Mouse (Mus musculus) activated CD4-positive, CD25-positive, alpha-beta regulatory T cell, adult 4 months (primary cell): Measurements from ENCODE around the gene Frs2. TPM values are rescaled to one million over a fixed set of nuclear protein-coding genes. Genes with fewer than 3 reads are reported as not detected.
A peak's percentile ranks its signal among the peaks of the same experiment; 100 is the strongest.

ENCODE experiments used
- ATAC-seq: one replicate; pipeline ENCODE4 v1.8.0; 2017
- polyA plus RNA-seq, 2 experiments: library from polyadenylated mRNA; unstranded; fragments of 100-300 nt; shearing (Covaris generic); gene quantifications; one replicate each; pipeline ENCODE4 v1.2.1; 2017

Gene Frs2
- polyA plus RNA-seq: 10 to 100 TPM in 1 of 2 experiments, 1 to 10 TPM in 1; 9.9 to 10.1 TPM

- peak; percentile 84 for ATAC-seq
Observed at GRCm38 (mm10) chr10:117148361-117149003, at the start of gene Frs2. Gene Frs2 (minus strand): TSS chr10:117148534.

DNA sequence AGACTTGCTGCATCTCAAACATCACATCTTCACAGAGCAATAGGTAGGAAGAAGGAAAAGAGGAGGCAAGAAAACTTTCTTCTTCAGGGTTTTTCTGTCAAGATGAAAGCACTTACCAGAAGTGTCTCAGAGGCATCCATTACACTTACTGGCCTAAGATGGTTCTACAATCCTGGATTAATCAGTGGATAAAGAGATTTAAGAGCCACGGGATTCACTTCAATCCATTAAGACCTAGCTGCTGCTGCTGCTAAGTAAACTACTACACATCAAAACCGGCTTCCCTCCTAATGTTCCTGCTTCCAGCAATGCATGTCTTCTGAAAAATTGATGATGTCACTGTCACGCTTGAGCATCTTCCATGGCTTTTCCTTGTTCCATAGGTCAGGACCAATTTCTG lies 48.4 kb upstream of the Frs2 start:
- no peak for ATAC-seq

DNA sequence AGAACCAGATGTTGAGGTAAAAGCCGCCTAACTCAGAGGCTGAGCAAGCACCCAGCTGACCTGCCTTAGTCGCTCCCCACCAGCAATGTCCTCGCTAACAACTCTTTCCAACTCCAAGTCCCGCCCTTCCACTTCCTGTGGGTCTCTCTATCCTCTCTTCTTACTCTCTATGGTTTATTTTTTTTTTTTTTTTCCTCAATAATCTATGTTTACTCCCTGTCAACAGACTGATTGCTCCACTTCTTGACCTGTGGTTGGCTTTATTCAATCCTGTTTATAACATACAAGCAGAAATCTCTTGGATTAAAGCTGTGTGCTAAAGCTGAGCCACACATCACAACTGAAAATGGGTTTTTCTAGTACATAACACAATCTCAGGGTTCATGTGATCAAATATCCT lies 47.4 kb upstream of the Frs2 start:
- ATAC-seq: no peak

- no peak for ATAC-seq
Observed at GRCm38 (mm10) chr10:117195005-117195404, 46.7 kb upstream of the Frs2 start.

DNA sequence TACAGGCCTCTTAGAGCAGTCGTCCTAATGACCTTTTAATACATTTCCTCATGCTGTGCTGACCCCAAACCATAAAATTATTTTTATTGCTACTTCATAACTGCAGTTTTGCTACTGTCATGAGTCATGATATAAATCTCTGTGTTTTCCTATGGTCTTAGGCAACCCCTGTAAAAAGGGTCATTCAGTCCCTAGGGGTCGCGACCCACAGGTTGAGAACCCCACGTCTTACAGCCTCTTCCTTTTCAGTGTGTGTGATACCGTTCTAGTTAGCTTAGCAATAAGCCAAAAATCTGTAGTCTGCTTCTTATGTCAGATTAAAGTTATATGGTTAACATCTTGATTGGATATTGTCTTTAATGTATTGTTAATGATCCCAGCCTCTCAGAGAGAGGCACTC lies 45.0 kb upstream of the Frs2 start:
- no peak for ATAC-seq

- no peak for ATAC-seq
Observed at GRCm38 (mm10) chr10:117185399-117186089, 37.2 kb upstream of the Frs2 start.

- no peak for ATAC-seq
Observed at GRCm38 (mm10) chr10:117181098-117181497, 32.8 kb upstream of the Frs2 start.

- no peak for ATAC-seq
Observed at GRCm38 (mm10) chr10:117174645-117175044, 26.3 kb upstream of the Frs2 start.

DNA sequence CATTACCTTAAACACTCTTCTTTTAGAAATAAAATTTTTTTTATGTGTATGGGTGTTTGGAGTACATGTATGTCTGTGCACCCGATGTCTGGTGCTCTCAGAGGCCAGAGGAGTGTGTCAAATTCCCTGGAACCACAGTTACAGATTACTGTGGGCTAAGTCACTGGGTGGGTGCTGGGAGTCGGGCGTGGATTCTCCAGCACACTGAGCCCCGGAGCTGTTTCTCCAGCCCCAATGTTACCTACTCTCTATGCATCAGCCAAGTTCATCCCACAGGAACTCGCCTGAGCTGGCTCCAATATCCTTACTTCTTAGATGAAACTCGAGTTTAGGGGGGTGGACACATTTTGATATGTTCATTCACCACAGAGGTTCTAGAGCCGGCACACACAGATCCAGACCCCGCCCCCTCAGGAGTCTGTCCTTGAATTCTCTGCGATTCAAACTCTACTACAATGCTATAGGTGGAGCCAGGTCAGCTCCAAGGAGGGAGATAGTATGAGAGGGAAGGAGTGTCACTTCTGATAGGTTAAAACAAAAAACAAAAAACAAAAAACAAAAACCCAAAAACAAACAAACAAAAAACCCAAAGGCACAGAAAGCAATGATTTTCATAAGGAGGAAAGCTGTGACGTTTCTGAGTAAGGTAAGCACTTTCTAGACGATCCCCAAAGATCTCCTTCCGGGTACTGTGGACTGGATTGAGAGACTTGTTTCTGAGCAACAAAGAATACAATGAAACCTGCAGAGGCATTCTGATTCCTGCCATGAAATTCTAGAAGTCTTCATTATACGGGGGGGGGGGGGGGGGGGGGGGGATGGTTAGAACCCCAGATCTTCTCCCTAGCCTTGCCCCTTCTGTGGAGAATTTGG lies 25.5 kb upstream of the Frs2 start:
- no peak for ATAC-seq

- ATAC-seq: no peak
Observed at GRCm38 (mm10) chr10:117173111-117173510, 24.8 kb upstream of the Frs2 start.

DNA sequence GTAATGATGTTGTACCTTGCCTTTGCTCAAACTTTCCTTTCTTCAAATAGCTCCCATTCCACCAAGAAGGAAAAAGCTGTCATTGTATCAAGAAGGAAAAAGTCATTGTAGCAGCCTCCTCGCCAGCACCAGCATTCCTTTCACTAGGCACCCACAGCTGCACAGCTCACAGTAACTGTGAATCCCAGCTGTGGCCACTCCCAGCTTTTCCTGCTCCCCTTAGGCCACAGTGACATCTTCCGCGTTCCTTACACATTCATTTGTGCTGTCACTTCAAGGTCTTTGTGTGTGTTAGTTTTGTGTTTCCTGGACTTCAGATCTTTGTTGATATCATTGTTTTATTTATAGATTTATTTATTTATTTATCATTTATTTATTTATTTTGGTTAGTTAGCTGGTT lies 23.7 kb upstream of the Frs2 start:
- no peak for ATAC-seq

DNA sequence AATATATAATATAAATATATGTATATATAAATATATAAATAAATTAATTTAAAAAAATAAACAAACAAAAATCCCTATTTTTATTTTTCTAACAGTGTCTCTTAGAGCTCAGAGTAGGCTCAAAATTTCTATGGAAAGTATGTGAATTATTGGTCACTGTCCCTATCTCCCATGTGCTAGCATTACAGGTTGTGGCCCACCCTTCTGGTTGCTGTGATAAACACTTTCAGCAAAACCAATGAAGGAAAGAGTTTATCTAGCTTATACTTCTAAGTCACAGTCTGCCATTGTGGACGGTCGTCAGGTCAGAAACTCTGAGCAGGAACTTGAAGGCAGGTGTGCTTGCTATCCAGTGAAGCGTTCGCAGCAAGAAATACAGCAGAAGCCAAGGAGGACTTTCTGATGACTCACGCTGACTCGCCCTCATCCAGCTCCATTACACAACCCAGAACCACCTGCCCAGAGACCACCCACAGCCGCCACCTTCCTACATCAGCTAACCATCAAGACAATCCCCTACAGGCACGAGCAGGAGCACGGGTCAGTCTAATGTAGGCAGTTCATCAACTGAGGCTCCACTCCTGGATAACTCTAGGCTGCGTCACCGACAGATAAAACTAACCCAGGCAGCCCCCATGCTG lies 18.6 kb upstream of the Frs2 start:
- no peak for ATAC-seq

GRCm38 (mm10) chr10:117162662-117163061 lies 14.3 kb upstream of the Frs2 start:
- ATAC-seq: no peak

- no peak for ATAC-seq
Observed at GRCm38 (mm10) chr10:117160099-117160498, 11.8 kb upstream of the Frs2 start.

- ATAC-seq: no peak
Observed at GRCm38 (mm10) chr10:117152247-117152646, 3.9 kb upstream of the Frs2 start.

GRCm38 (mm10) chr10:117151676-117152075 lies 3.3 kb upstream of the Frs2 start:
- no peak for ATAC-seq

- no peak for ATAC-seq
Observed at GRCm38 (mm10) chr10:117151241-117151640, 2.9 kb upstream of the Frs2 start.

DNA sequence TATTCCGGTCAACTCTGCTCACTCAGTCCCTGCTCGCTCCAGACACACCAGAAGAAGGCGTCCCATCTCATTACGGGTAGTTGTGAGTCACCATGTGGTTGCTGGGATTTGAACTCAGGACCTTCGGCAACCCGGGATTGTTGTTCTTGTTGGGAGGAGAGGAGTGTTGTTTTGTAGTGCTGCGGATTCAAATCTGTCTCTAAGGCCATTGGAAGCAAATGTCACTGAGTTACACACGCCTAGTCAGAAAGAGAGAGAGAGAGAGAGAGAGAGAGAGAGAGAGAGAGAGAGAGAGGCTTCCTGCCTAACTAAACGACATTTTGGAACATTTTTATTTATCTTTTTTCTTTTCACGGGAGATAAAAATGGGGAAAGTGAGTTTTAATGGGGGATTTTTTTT lies 2.4 kb upstream of the Frs2 start:
- no peak for ATAC-seq

GRCm38 (mm10) chr10:117149942-117150617 lies 1.7 kb upstream of the Frs2 start:
- no peak for ATAC-seq

GRCm38 (mm10) chr10:117149241-117149640 lies 907 bp upstream of the Frs2 start:
- no peak for ATAC-seq

DNA sequence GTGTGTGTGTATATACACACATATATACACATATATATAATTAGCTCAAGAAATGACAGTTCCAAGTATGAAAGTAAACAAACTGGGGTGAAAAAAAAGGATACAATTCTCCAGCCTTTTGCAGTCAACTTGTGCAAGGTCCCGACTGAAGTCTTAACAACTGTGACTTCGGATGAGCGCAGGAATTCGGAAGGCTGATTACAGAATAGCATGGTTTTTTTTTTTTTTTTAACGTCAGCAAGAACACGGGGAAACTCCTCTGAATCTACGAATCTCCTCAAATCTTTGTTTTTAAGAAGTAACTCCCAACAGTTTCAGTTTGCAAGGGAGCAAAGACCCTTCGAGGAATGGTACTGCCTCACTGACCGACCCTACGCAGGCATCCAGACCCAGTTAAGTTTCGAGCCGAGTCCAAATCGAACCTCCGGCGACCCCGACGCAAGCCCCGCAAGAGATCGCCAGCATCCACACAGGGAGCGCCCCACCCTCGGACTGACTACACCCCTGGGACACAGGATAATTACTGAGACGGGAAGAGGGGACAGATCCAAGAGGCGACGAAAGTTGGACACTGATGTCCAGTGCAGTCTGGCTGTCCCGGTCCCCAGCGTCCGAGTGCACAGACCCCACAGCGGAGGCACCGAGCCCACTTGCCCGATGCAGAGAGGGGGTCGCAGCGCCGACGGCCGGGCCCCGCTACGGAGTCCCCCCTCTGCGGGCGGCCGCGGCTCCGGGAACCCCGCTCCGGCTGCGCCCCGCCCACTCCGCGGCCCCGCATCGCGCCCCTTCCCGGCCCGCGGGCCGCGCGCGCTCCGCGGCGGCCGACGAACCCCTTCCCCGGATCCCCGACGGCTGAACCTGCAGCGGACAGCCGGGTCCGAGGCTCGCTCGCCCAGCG lies 622 bp downstream of the Frs2 start:
- ATAC-seq: peak; percentile 32
